Mouse (Mus musculus) CD4-positive naive resting alpha-beta T cell, adult 57 days (primary cell): ENCODE measurements around the gene Capza1. TPM values are rescaled to one million over a fixed set of nuclear protein-coding genes. Genes with fewer than 3 reads are reported as not detected.

ENCODE experiments used
- total RNA-seq: library from RNA; stranded (reverse); gene quantifications from one replicate; pipeline ENCODE4 v1.2.4, GENCODE M21; 2023

Gene Capza1
- total RNA-seq = 184 TPM

DNA sequence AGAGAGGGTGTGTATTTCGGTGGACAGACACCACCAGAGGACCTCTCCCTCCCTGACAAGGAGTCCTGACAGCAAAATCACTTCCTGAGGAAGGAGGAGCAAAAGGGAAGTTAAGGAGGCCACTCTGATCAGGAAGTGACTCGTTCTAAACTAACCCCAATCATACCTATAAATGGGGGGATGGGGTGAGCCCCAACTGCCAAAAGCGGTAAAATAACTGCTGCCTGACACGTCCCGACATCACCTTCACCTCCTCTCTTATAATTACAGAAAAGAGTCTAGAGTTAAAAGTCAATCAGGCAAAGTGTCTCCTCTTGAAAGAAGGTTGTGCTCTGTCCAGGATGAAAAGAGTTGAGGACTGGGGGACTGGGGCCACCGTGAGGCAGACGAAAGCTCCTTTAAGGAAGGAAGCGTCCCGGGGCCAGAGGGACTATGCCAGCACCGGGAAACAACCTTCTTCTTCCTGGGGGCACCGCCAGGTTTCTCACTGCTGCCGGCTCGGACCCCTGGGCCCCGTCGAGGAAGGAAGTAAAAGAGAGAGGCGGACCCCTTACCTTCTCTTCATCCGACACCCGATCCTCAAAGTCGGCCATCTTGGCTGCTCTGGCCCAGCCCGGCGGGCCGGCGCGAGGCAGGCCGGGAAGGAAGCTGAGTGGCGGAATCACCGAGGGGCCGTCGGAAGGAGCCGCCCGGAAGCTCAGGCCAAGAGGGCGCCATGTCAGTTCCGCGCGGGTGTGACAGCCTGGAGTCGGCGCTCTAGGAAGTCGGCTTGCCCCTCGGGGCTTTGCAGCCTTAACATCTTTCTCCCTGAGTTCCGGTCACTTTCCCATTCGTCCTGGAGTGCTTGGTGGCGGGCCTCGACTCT lies at the start of gene Capza1, which contains the start of gene St7l:
Gene Capza1, minus strand, starts transcription at position 720 of the 865 bp plus-strand sequence.
Gene St7l, plus strand, starts transcription at position 220 of the 865 bp plus-strand sequence.

DNA sequence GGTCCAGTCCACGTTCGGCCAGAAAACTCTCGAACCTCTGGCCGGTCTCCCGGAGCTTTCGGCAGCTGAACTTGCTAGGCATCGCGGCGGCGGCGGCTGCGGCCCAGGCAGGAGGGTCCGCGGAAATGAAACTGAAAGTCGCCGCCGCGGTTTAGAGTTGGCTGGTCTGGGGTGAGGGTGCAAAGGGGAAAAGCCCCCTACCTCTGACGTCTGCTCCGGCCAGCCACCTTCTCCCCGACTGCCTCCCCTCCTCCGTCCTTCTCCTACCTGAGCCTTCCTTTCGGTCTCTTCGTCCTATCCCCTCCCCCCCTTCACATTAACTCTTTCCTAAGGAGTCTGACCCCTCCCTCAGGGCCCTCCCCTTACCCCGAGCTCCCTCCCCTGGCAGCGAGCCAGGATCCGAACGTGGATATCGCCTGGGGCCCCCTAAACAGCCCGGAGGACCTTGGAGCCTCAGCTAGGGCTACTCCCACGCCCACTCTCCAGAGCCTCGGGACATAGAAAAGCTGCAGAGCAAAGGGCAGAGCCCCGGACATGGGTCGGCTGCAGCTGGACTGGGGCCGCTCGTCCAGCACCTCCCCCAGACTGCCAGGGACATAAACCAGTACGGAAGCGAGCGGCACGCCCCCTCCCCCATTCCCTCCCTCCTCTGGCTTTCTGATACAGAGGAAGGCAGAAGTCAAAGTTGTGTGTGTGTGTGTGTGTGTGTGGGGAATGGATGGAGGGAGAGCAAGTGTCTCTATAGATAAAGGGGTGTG lies 46.1 kb downstream of the Capza1 start, which contains the start of gene Mov10:
Gene Mov10, minus strand, starts transcription at position 573 of the 758 bp plus-strand sequence.

DNA sequence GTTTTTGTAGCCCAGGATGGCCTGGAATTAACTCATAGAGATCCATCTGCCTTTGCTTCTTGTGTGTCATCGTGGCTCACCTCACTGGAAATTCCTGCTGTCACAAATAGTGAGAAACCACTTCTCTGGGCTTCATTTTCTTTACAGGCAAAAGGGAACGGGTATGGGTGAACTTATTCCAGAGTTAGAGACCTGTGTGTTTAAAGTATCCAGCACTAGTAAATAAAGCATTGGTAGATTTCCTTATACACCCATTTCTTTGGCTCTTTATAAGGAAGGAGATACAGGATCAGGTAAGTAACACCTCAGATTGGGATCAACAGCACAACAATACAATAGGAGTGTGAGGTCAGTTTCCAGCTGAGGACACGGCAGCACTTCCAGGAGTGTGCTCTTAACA lies 76.2 kb downstream of the Capza1 start, which contains the start of gene Rhoc:
Gene Rhoc, plus strand, starts transcription at position 301 of the 400 bp plus-strand sequence.

DNA sequence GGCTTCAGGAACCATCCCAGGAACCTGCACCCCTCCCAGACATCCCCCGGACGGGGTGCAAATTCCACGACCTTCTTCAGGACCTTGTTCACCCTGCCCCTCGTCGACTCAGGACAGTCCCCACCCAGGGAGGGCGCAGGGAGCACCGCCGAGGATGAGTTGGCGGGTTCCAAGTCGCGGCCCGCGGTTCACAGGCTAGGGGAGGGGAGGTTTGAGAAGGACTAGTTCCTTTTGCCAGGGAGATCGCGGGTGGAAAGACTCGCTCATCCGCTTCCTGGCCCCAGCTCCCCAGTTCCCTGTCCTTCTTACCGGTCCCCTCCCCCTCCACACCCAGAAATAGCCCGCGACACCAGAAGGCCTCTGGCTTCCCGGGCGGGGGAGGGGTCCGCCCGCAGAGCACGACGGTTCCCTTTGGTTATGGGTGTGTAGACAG lies 82.8 kb downstream of the Capza1 start, which contains the start of gene Fam19a3:
Gene Fam19a3, minus strand, starts transcription at position 370 of the 433 bp plus-strand sequence.

DNA sequence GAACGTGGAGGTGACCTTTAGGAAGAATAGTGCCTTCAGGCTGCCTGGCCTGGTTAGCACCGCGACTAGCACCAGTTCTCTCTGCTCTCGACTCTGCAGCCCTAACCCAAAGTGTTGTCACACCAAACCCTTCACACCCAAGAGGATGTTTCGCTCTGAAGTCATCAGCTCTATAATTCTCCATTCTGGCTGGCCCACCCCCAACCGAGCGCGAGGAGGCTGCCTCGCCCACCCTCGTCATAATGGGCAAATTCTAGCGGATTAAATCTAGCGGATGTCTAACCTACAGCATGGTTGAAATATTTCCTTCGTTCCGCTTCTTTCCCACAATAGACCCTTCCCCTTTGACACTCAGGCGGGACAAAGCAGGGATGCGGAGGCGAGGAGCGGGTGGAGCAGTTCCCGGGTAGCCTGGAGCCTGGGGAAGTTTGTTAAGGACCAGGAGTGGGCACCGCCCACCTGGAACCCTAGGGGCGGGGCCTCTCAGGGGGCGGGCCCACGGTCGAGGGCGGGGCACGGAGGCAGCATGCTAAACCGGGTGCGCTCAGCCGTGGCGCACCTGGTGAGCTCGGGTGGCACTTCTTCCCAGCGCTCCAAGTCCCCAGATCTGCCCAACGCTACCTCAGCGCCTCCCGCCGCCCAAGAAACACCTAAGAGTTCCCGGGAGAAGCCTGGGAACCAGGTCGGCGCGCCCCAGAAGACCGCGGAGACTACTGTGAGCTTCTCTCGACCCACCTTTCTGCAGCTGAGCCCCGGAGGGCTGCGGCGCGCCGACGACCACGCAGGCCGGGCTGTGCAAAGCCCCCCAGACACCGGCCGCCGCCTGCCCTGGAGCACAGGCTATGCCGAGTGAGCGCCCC lies 83.5 kb downstream of the Capza1 start, which contains the start of gene Ppm1j:
Gene Ppm1j, plus strand, starts transcription at position 496 of the 860 bp plus-strand sequence.

Other genes with a start within 250 kb of the Capza1 start
- gene Slc16a1, start 225.8 kb downstream of the Capza1 start, total RNA-seq = 31.6 TPM
- 33.8 TPM for gene Ppm1j, start 83.4 kb downstream of the Capza1 start, total RNA-seq
- gene Fam19a3, start 82.7 kb downstream of the Capza1 start, total RNA-seq = 0.86 TPM
- 2.9 TPM for gene Rhoc, start 76.1 kb downstream of the Capza1 start, total RNA-seq
- 50.4 TPM for gene Mov10, start 45.9 kb downstream of the Capza1 start, total RNA-seq
- 32.0 TPM for gene St7l, start 500 bp downstream of the Capza1 start, total RNA-seq
- gene Wnt2b, start 97.4 kb upstream of the Capza1 start, total RNA-seq = 3.5 TPM
- 0.53 TPM for gene Cttnbp2nl, start 188.6 kb upstream of the Capza1 start, total RNA-seq
- gene 4930564D02Rik, start 202.3 kb upstream of the Capza1 start, total RNA-seq = not detected